Mouse (Mus musculus) frontal cortex, adult (tissue): ENCODE data around the gene Zfp36l2.

Source experiments
- ATAC-seq: cut with Nextera tagmentation; 2 replicates; pipeline ENCODE4 v1.9.2; 2017; ENCODE audit warnings: mild to moderate bottlenecking, moderate library complexity, mixed read lengths; ENCODE audit not compliant: low TSS enrichment

Zfp36l2 gene

DNA sequence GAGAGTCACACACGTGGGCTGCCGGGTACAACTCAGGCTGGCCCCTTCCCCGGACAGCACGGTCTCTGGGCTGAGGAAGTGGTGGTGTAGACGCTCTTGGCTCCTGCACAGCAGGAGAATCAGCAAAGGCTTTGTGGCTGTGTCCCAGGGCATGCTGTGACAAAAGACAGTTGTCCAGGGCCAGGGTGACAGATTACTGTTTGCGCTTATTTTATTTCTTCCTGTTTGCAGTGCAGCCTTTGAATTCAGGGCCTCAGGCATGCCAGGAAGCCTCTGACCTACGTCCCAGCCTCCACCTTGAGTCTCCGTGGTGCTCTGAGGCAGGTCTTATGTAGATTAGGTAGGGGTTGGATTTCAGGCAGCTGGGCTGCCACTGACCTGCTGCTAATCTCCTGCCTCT, 10.3 kb downstream of the Zfp36l2 start:
- ATAC-seq = no peak

GRCm38 (mm10) chr17:84176446-84176845, 11.3 kb downstream of the Zfp36l2 start:
- no peak for ATAC-seq

DNA sequence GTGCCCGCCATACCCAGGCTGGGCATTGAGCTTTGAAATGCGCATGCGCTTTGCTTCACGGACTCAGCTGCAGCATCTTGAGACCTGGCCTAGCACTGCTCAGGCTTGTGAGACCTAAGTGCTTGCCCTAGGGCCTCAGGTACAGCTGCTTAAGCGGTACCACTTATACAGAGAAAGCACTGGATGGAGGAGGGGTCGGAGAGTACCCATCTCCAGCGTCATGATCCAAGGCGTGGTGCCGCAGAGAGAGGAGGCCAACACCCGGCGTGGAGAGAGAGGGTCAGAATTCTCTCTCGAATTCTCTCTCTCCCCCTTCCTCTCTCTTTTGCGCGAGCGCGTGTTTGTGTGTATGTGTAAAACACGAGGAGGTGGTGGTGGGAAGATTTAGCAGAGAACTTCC, 12.6 kb downstream of the Zfp36l2 start:
- no peak for ATAC-seq

DNA sequence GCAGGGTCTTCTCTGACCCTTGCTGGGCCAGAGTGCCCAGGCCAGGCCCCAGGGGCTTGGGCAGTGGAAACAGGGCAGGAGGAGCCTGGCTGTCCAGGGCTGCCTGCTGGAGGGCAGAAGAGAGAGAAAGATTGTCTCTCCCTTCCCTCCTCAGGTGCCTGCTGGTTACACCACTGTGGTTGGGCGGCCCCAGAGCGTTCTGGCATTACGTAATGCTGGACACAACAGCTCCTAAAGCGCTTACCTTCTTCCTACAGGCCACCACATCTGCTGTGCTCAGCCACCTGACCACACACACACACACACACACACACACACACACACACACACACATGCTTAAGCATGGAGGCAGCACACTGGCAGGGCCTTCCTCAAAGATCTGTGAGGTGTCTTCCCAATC, 20.4 kb downstream of the Zfp36l2 start:
- no peak for ATAC-seq

DNA sequence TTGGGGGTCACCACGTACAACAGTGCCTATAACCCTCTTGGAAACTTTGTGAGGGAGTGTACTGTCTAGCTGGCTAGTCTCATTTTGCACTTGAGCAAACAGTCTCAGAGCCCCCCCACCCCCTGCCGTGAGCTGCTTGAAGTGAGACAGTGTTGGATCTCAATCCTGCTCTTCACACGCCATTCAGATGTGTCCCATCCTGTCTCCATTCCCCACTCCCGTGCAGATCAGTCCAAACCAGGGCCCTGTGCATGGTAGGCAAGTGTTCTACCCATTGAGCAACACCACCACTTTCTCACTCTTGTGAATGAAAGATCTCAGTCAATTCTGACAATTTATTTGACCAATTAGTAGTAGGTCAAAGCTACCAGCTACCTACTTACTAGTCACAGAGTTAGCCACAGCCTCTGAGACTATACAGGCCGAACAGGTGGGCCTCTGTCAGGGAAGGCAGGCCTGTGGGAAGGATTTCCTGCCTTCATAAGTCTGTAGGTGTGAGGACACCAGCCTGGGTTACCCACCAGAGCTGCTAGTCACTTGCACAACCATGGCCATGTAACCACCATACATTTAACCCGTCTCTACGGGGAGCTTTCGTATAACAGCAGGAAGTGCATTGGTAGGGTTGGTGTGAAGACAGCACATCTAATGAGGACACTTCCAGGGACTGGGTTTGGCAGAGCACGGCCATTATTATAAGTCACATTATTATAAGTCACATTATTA, 21.4 kb downstream of the Zfp36l2 start:
- ATAC-seq = no peak

GRCm38 (mm10) chr17:84165735-84166134, 22.0 kb downstream of the Zfp36l2 start:
- no peak for ATAC-seq

DNA sequence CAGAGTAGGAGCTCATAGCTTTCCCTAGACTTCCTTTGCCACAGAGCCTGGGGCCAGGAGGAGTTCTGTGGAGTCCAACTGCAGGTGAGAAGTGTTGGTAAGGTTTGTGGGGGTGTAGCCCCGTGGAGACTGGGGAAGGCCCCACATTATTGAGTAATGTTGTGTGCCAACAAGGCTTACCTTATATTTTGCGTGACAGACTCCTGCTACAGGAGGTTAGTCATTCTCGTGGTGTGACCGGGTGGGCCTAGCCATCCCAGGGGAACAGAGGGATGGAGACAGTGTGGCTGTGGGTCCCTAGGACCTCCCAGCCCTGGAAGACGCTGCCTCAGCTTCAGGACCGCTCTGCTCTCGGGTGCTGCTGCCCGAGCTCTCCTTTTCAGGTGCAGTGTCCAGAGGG, 23.6 kb downstream of the Zfp36l2 start:
- no peak for ATAC-seq

DNA sequence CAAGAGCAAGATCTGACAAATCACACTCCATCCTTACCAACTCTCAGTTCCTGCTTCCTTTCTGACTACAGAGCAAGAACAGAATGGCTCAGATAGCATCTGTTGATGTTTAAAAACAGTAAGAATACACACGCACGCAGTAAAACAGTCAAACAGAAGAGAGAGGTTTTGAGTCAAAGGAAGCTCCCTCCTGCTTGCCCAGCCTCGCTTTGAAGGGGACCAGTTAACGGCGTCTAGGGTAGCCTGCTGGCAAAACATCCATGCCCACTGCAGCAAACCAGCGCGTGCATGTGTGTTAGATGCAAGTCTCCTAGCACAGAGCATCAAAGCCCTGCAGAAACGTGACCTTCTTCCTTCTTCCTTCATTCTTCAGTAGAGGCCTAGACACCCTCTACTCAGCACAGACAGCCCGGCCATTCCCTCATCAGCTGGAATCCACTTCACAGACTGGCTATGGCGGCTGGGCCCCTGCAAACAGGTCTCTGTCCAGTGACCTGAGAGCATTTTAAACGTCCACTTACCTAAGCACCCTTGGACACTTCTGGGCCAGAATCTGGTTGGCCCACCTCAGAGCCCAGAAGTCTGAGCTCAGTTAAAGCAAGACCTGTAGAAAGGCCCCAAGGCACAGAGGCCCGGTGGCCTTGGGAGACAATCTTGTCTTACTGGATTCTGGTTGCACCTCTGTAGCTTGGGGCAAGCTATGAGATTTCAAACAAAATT, 24.5 kb downstream of the Zfp36l2 start:
- peak; percentile 52; the same call in 1 of the 2 replicates for ATAC-seq

DNA sequence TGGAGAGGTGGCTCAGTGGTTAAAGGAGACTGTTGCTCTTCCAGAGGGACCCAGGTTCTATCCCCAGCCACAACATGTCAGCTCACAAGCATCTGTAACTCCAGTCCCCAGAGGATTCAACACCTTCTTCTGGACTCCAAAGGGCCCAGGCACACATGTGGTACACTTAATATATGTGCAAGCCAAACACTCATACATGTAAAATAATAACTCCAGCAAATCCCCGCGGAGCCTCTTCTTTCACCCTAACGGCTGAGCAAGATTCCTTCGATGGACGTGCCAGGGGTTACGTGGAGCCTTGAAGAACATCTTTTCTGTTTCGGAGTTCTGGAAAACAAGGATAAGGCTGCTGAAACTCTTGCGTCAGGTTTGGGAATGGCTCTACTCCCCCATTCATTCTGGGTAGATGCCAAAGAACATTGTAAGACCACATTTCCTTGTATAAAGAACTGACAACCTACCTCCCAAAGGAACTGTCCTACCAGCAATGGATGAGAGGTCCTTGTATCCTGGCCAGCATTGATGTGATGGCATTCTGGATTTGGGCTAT, 25.5 kb downstream of the Zfp36l2 start:
- no peak for ATAC-seq

DNA sequence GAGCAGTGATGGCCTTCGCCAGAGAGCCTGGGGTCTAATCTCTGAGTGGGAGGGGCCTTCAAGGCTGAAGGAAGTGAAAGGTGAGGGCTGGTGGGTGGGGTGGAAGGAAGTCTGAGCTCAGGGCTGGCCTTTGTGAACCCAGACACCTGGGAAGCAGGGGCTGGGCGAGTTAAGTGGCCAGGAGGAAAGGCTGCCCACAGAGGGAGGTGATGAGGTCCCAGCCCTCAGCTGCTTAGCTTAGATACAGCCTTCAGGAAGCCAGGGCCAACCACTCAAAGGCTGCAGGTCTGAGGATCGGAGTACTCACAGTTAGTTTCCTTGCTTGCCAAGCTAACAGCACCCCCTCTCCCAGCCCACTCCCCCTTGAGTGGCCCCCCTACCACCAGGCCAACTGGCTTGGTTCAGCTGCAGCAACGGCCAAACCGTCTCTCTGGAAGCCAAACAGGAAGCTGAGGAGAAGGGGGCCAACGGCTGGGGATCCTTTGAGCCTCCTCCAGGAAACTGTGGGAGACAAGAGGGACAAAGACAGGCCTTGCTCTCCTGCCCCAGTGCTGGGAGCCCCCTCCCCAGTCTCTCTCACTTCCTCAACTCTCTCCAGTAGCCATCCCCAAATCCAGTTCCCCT, 26.4 kb downstream of the Zfp36l2 start:
- ATAC-seq = no peak

DNA sequence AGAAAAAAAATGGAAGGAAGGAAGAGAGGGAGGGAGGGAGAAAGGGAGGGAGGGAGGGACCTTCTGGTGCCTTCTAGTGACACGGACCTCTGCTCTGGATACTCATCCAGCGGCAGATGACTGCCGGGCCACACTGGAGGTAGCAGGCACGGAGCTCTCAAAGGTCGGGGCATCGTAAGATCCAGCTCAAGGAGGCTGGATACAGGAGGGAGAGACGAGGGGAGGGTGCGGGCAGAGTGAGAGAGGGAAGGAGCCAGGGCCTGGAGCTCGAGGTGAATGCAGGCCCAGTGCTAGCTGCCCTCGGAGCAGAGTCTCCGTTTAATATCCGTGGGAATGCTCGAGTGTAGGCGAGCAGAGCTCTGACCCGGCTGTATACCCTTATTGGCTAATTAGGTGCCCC, 28.9 kb downstream of the Zfp36l2 start:
- no peak for ATAC-seq

DNA sequence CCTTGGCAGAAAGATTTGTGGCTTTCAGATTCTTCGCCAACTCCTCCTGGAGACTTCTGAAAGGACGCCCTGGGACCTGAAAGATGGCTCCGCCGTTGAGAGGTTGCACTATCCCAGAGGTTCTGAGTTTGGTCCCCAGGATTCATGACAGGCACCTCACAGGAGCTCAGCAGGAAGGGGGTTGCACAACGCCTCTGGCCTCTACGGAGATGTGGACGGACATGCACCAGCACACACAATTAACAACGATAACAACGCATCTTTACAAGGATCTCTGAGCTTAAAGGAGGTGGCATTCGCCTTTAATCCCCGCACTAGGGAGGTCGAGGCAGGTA, 29.3 kb downstream of the Zfp36l2 start:
- no peak for ATAC-seq

- ATAC-seq = no peak
Measured at GRCm38 (mm10) chr17:84157743-84158460, 29.8 kb downstream of the Zfp36l2 start.

DNA sequence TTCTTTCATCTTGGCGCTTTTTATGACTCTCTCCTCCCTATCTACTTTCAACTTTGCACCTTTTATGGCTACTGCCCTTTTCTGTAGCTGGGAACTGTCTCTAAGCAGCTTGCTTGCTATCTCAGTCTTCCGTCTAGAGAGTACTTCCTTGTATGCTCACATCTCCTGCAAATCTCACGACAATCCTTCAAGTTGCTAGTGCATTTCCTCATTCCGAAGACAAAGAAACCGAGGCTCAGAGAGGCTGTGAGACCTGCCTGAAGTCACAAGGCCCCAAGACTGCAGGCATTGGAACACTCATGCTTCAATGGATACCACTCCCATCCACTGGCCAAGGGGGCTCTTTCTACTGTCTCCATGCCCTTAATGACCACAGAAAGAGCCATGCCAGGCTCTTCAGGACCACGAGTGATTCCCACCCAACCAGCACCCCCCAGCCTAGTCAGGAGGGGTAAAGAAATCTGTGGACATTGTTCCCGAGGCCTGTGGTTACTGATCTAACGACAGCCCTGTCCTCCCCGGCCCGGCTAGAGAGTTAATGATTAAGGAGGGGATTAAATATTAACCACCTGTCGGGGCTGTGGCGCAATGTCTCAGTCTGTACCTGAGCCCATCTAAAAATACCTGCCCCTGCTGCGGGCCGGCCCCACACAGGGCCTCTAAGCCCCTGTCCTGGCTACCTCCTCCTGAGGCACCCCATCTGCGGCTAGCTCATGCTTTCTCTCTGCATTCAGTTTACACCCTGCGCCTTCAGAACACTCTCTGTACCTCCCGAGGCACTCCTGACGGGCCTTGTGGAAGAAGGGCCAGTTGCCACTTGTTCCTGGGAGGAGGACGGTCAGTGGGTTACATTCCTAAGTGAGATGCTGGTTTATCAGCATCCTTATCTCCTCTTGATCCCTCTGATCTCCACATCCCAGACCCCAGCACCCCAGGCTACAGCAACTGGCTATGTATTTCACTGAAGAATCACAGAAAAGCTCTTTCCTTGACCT, 30.7 kb downstream of the Zfp36l2 start:
- no peak for ATAC-seq

DNA sequence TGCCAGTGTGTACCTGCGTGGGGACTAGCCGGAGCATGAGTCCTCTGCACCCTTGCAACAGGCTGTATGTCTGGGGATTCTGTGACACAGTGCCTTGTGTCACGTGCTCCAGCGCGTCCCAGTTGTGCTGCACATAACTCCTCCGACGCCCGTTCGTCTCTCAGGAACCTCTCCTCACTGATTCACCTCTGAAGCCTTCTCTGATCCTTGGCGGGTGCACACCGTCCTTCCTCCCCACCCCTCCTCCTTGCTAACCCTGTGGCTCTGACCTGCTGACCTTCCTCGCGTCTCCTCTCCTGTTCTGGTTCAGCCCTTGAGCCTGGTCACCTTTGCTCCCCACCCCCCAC, 31.5 kb downstream of the Zfp36l2 start:
- ATAC-seq = no peak

DNA sequence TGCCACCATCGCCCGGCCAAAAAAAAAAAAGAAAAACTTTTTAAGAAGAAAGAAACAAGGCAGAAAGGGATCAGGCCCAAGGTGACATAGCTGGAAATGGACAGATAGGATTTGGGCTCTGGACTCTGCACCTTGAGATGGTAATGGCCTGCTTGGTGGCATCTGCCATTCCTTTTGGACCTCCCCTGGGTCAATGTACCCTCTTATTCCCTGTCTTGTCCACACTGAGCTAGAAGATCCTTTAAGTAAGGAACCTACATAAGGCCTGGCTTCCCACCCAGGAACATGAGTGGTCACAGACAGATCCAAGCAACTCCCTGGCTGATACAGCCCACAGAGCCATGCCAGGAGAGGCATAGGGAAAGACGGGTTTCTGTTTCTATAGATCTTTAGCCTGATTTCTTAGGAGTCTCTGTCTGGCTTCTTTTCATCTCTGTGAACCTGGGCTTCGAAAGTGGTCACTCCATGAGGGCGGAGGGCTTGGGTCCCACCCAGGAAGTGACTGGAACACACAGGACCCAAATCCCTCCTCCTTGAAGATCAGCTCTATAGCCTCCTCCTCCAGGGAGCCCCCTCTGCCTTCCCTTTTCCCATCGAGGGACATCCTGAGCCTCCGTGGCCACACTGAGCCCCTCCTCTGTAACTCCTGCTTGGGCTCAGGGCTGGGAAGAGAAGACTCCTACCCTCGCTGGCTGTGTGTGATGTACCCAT, 32.1 kb downstream of the Zfp36l2 start:
- ATAC-seq = no peak

DNA sequence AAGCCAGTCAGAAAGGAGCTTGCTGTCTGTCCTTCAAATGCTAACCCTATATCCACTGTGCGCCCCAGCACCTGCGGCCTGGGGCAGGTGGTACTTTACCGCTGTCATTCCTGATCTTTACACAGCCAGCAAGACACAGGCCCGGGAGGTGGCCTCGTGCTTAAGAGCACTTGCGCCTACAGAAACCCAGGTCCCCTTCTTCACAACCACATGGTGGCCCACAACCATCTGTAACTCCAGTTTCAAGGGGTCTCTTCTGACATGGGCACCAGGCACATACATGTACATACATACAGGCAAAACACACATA, 32.8 kb downstream of the Zfp36l2 start:
- ATAC-seq = no peak

GRCm38 (mm10) chr17:84154302-84155028, 33.3 kb downstream of the Zfp36l2 start:
- ATAC-seq = no peak

DNA sequence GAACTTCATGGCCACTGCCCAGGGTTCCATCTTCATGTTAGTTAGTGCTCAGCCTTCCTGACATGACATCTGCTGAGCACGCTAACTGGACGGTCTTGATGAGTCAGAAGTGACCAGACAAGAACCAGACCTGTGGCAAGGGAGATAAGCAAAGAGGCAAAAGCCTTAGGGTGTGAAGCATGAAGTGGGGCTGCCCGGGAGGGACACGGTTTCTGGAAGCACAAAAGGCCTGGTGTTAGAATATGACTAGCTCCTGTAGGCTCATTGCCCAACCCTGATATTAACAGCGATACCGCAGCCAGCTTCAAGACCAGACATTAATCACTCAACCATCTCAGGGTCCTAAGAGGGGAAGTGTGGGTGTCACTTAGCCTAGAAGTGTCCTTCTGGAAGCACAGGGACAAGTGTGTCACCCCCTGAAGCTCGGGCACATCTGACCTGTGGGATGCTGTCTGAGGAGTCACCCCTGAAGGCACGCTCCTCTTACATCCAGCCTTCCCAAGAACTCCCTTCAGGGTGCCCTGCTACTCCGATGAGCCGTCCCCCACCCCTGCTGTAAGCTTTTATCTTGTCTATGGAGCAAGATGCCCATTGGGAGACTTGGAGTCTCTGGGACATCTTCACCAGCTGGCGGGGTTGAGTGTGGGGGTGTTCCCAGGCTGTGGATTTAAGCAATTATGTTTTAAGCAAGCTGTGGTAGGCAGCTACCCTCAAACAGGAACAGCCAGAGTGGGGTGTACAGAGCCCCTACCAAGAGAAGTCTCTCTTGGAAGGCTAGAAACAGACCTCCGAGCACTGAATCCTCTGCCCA, 34.6 kb downstream of the Zfp36l2 start:
- no peak for ATAC-seq
